Mouse (Mus musculus) heart, postnatal 0 days (tissue): ENCODE data around the gene Wdr19.

Source experiments
- CTCF ChIP-seq: IDR thresholded peaks from 2 replicates; pipeline ENCODE4 v1.5.1; 2016; ENCODE audit warnings: antibody characterized with exemption, control low read depth, low read depth
- EP300 ChIP-seq: IDR thresholded peaks from 2 replicates; pipeline ENCODE4 v1.6.1; 2016; ENCODE audit warnings: antibody characterized with exemption, low read depth

- TF ChIP-seq CTCF (no peak), EP300 (no peak)
Observed at GRCm38 (mm10) chr5:65217305-65218269, 18.1 kb downstream of the Wdr19 start.
